ENCODE assay signal across 22 mouse cellular contexts in genomic region chr5:63964576-63964975, GRCm38 (mm10). TPM values are rescaled to one million over a fixed set of nuclear protein-coding genes. Genes with fewer than 3 reads are reported as not detected.
DNase-seq lines count a peak whose midpoint lies in the region; ATAC-seq and TF ChIP-seq lines count a peak whose summit lies in the region.
"Had no signal": no experiment of that assay in that cellular context is flagged by ENCODE, and none has a peak within 500 bp of the region (broad histone marks: within the 10 kb centered on the region; RNA-seq: fewer than 3 reads in every experiment).

No protein-coding gene starts in this region.

- DNase-seq in kidney, postnatal 25 days = no peak
- DNase-seq in thymus, adult 2 months = no peak
- no peak for DNase-seq in thymus, postnatal 10 days (ENCODE audit: low spot score in 2 of 2)
- DNase-seq in liver, postnatal 0 days = no peak
- no peak for DNase-seq in lung, adult 2 months
- no peak for DNase-seq in urinary bladder, postnatal 14 days (ENCODE audit: low spot score)
- DNase-seq: adrenal gland, adult 2 months; cerebellum, adult 18-20 months; cerebellum, postnatal 14 days; gastrocnemius, postnatal 10 days; heart, adult 11 months; lung, adult 18-20 months; lung, postnatal 14 days had no signal

- no peaks in the 10 kb centered on the region for H3K27me3 ChIP-seq in kidney, embryonic 14.5 days (ENCODE audit: control insufficient read depth, insufficient read depth, low read length)
- no peaks in the 10 kb centered on the region for H3K27me3 ChIP-seq in thymus, adult 2 months (ENCODE audit: control insufficient read depth, insufficient read depth, low read length)
- H3K27me3 ChIP-seq in liver, postnatal 0 days (ENCODE audit: insufficient read depth, low read length) = no peaks in the 10 kb centered on the region
- H3K27me3 ChIP-seq: hindbrain, embryonic 15.5 days had no signal

- H3K4me2 ChIP-seq in kidney, embryonic 14.5 days (replicated peaks; ENCODE audit: low read depth, low read length) = 0 out of 2 replicates have a peak overlapping the region, but pooled peaks have one; percentile 0
- H3K4me2 ChIP-seq in liver, postnatal 0 days (ENCODE audit: low read depth, low read length) = peak overlapping the region; percentile 39
- H3K4me2 ChIP-seq: heart, embryonic 11.5 days; hindbrain, embryonic 15.5 days; midbrain, embryonic 12.5 days had no signal

- no peak overlapping the region for H3K27ac ChIP-seq in kidney, embryonic 14.5 days (ENCODE audit: low read depth, low read length)
- H3K27ac ChIP-seq in thymus, adult 2 months (ENCODE audit: control insufficient read depth, insufficient read depth, low read length) = peak overlapping the region; percentile 7; the same call in 1 of the 2 replicates
- H3K27ac ChIP-seq in liver, postnatal 0 days (ENCODE audit: low read depth) = 0 out of 2 replicates have a peak overlapping the region, but pooled peaks have one; percentile 18
- H3K27ac ChIP-seq: forebrain, embryonic 10.5 days; hindbrain, embryonic 15.5 days; layer of hippocampus, adult 2 months; midbrain, embryonic 12.5 days; stomach, postnatal 0 days had no signal

- peaks cover 21% of the 10 kb centered on the region for H3K4me1 ChIP-seq in kidney, embryonic 14.5 days (ENCODE audit: control insufficient read depth, insufficient read depth, low read length)
- peaks cover 12% of the 10 kb centered on the region for H3K4me1 ChIP-seq in thymus, adult 2 months (replicated peaks; ENCODE audit: control insufficient read depth, insufficient read depth, low read length)
- peaks cover 23% of the 10 kb centered on the region for H3K4me1 ChIP-seq in liver, postnatal 0 days (ENCODE audit: insufficient read depth)
- peaks cover 4% of the 10 kb centered on the region; the same call in 1 of the 2 replicates for H3K4me1 ChIP-seq in lung, adult 2 months (ENCODE audit: control insufficient read depth, insufficient read depth, low read length)

- TF ChIP-seq POLR2A in thymus, adult 2 months (IDR thresholded peaks at IDR 0.05; ENCODE audit: control insufficient read depth, extremely low read depth, insufficient read depth, low read length, poor library complexity) = no peak
- TF ChIP-seq POLR2A in lung, adult 2 months (IDR thresholded peaks at IDR 0.05; ENCODE audit: borderline replicate concordance, extremely low read depth, low read depth, low read length) = no peak

- peak; percentile 36; the same call in 1 of the 2 replicates for TF ChIP-seq EP300 in liver, postnatal 0 days (IDR thresholded peaks at IDR 0.05; ENCODE audit: low read depth)

- no peak for ATAC-seq in kidney, embryonic 14.5 days (ENCODE audit: low FRiP score, low TSS enrichment)
- no peak for ATAC-seq in liver, postnatal 0 days
- ATAC-seq: forebrain, embryonic 16.5 days; intestine, embryonic 16.5 days had no signal

- WGBS in kidney, embryonic 14.5 days = 38% methylated on average over 8 of the region's 8 CpGs
- 50% methylated on average over 8 of the region's 8 CpGs for WGBS in thymus, adult 2 months
- 42% methylated on average over 8 of the region's 8 CpGs for WGBS in liver, postnatal 0 days (ENCODE audit: insufficient replicate concordance)
- 54% methylated on average over 8 of the region's 8 CpGs for WGBS in lung, adult 2 months

- H3K9me3 ChIP-seq in kidney, embryonic 14.5 days (ENCODE audit: control insufficient read depth, low read length) = no peaks in the 10 kb centered on the region
- H3K9me3 ChIP-seq in liver, postnatal 0 days (ENCODE audit: low read length) = no peaks in the 10 kb centered on the region
- H3K9me3 ChIP-seq: hindbrain, embryonic 15.5 days; midbrain, embryonic 12.5 days had no signal

- H3K36me3 ChIP-seq in kidney, embryonic 14.5 days (ENCODE audit: control insufficient read depth, insufficient read depth, low read length) = no peaks in the 10 kb centered on the region
- no peaks in the 10 kb centered on the region for H3K36me3 ChIP-seq in thymus, adult 2 months (ENCODE audit: control insufficient read depth, insufficient read depth, low read length)
- 0 out of 2 replicates have a peak, but pooled peaks cover 5% of the 10 kb centered on the region for H3K36me3 ChIP-seq in liver, postnatal 0 days (replicated peaks; ENCODE audit: insufficient read depth, low read length)
- H3K36me3 ChIP-seq: hindbrain, embryonic 15.5 days; midbrain, embryonic 12.5 days had no signal

- no peak overlapping the region for H3K4me3 ChIP-seq in kidney, embryonic 14.5 days (ENCODE audit: low read length)
- no peak overlapping the region for H3K4me3 ChIP-seq in thymus, adult 2 months (ENCODE audit: control insufficient read depth, insufficient read depth, low read length)
- H3K4me3 ChIP-seq in liver, postnatal 0 days (ENCODE audit: low read depth, low read length) = no peak overlapping the region
- H3K4me3 ChIP-seq in lung, adult 2 months (replicated peaks; ENCODE audit: extremely low read depth, low read depth, low read length) = no peak overlapping the region
- H3K4me3 ChIP-seq: forebrain, embryonic 10.5 days; hindbrain, embryonic 15.5 days; layer of hippocampus, adult 2 months; midbrain, embryonic 12.5 days had no signal

- no peak for TF ChIP-seq CTCF in thymus, adult 2 months (IDR thresholded peaks at IDR 0.05; ENCODE audit: borderline replicate concordance, control insufficient read depth, extremely low read depth, insufficient read depth, low read length, poor library complexity)
- no peak for TF ChIP-seq CTCF in liver, postnatal 0 days (IDR thresholded peaks at IDR 0.05; ENCODE audit: low read depth)
- no peak for TF ChIP-seq CTCF in lung, adult 2 months (IDR thresholded peaks at IDR 0.05; ENCODE audit: insufficient read depth, low read length)

- H3K9ac ChIP-seq in kidney, embryonic 14.5 days (ENCODE audit: low read depth, low read length) = no peak overlapping the region
- no peak overlapping the region for H3K9ac ChIP-seq in liver, postnatal 0 days (replicated peaks)
- H3K9ac ChIP-seq: hindbrain, embryonic 15.5 days; midbrain, embryonic 12.5 days had no signal

RNA-seq across cellular contexts. Expression of gene Rell1, which starts 4.1 kb away (rescaled TPM):
- polyA plus RNA-seq in kidney, embryonic 14.5 days (2014; fragmentation: Nextera tagmentation; extraction: Ambion mirVana) = 13.2 and 13.7 TPM in 2 replicates
- polyA plus RNA-seq in thymus, adult 2 months (2012; rRNA removed) = 10.8 and 11.7 TPM in 2 replicates
- polyA plus RNA-seq in liver, postnatal 0 days (2015; fragmentation: Nextera tagmentation; extraction: Ambion mirVana) = 10.4 and 10.6 TPM in 2 replicates
- 13.5 and 15.0 TPM in 2 replicates for polyA plus RNA-seq in lung, adult 2 months (2012; rRNA removed)
